Mouse (Mus musculus): ENCODE measurements around the gene Pcbp3. TPM values are rescaled to one million over a fixed set of nuclear protein-coding genes. Genes with fewer than 3 reads are reported as not detected.

The Pcbp3 gene
- polyA plus RNA-seq, 1 experiment from 2014 or later: 103 TPM

GRCm38 (mm10) chr10:76815481-76815880, 146.2 kb downstream of the Pcbp3 start:
- H3K36me3 ChIP-seq: no peaks in the 10 kb centered on the region
- no peak overlapping the region for H3K4me2 ChIP-seq
- H3K9me3 ChIP-seq (replicated peaks): no peaks in the 10 kb centered on the region
- no peak overlapping the region for H3K9ac ChIP-seq (replicated peaks)
- no peaks in the 10 kb centered on the region for H3K27me3 ChIP-seq (replicated peaks)
- WGBS: 49% methylated on average over 4 of the region's 4 CpGs
- no peak overlapping the region for H3K4me3 ChIP-seq (replicated peaks)
- no peak for ATAC-seq (ENCODE audit: low FRiP score)
- peaks cover 6% of the 10 kb centered on the region for H3K4me1 ChIP-seq
- no peak overlapping the region for H3K27ac ChIP-seq (replicated peaks)

GRCm38 (mm10) chr10:76814811-76815210, 146.9 kb downstream of the Pcbp3 start:
- 91% methylated on average over 8 of the region's 8 CpGs for WGBS
- Histone ChIP-seq H3K36me3 (no peaks in the 10 kb centered on the region), H3K4me1 (peaks cover 12% of the 10 kb centered on the region)

GRCm38 (mm10) chr10:76809916-76810660, 151.6 kb downstream of the Pcbp3 start:
- H3K27me3 ChIP-seq (replicated peaks): no peaks in the 10 kb centered on the region
- 36% methylated on average over 7 of the region's 7 CpGs for WGBS
- no peaks in the 10 kb centered on the region for H3K36me3 ChIP-seq
- no peak overlapping the region for H3K4me2 ChIP-seq
- H3K4me3 ChIP-seq (replicated peaks): no peak overlapping the region
- peak; percentile 41; the same call in 1 of the 2 replicates for ATAC-seq (ENCODE audit: low FRiP score)
- no peak overlapping the region for H3K27ac ChIP-seq (replicated peaks)
- no peak overlapping the region for H3K9ac ChIP-seq (replicated peaks)
- peaks cover 12% of the 10 kb centered on the region; the same call in 1 of the 2 replicates for H3K4me1 ChIP-seq
- no peaks in the 10 kb centered on the region for H3K9me3 ChIP-seq (replicated peaks)

More at GRCm38 (mm10) chr10:76814811-76815210, 146.9 kb downstream of the Pcbp3 start:
- H3K27ac ChIP-seq (replicated peaks): no peak overlapping the region
- H3K4me3 ChIP-seq (replicated peaks): no peak overlapping the region
- H3K9ac ChIP-seq (replicated peaks): no peak overlapping the region
- ATAC-seq (ENCODE audit: low FRiP score): no peak
- H3K9me3 ChIP-seq (replicated peaks): no peaks in the 10 kb centered on the region
- H3K27me3 ChIP-seq (replicated peaks): no peaks in the 10 kb centered on the region
- no peak overlapping the region for H3K4me2 ChIP-seq

- 81% methylated on average over 11 of the region's 11 CpGs for WGBS
- no peak overlapping the region for H3K27ac ChIP-seq (replicated peaks)
- H3K4me1 ChIP-seq: peaks cover 12% of the 10 kb centered on the region; the same call in 1 of the 2 replicates
- no peaks in the 10 kb centered on the region for H3K9me3 ChIP-seq (replicated peaks)
- no peak overlapping the region for H3K9ac ChIP-seq (replicated peaks)
- H3K27me3 ChIP-seq (replicated peaks): no peaks in the 10 kb centered on the region
- H3K4me3 ChIP-seq (replicated peaks): no peak overlapping the region
- ATAC-seq (ENCODE audit: low FRiP score): no peak
- H3K4me2 ChIP-seq: no peak overlapping the region
- H3K36me3 ChIP-seq: no peaks in the 10 kb centered on the region
Measured at GRCm38 (mm10) chr10:76809439-76809838, 152.2 kb downstream of the Pcbp3 start.

GRCm38 (mm10) chr10:76808446-76809400, 153.0 kb downstream of the Pcbp3 start:
- ATAC-seq (ENCODE audit: low FRiP score): no peak
- 74% methylated on average over 10 of the region's 10 CpGs for WGBS
- Histone ChIP-seq H3K27ac (replicated peaks) (no peak overlapping the region), H3K36me3 (no peaks in the 10 kb centered on the region), H3K27me3 (replicated peaks) (no peaks in the 10 kb centered on the region), H3K9me3 (replicated peaks) (no peaks in the 10 kb centered on the region), H3K4me2 (no peak overlapping the region), H3K4me3 (replicated peaks) (no peak overlapping the region), H3K4me1 (peaks cover 12% of the 10 kb centered on the region; the same call in 1 of the 2 replicates), H3K9ac (replicated peaks) (no peak overlapping the region)

GRCm38 (mm10) chr10:76802500-76802885, 159.2 kb downstream of the Pcbp3 start:
- 93% methylated on average over 4 of the region's 4 CpGs for WGBS
- no peak for ATAC-seq (ENCODE audit: low FRiP score)
- H3K4me2 ChIP-seq: no peak overlapping the region
- no peak overlapping the region for H3K4me3 ChIP-seq (replicated peaks)
- H3K9me3 ChIP-seq (replicated peaks): no peaks in the 10 kb centered on the region
- no peaks in the 10 kb centered on the region for H3K27me3 ChIP-seq (replicated peaks)
- H3K4me1 ChIP-seq: peaks cover 11% of the 10 kb centered on the region
- H3K36me3 ChIP-seq: 0 out of 2 replicates have a peak, but pooled peaks cover 10% of the 10 kb centered on the region
- no peak overlapping the region for H3K27ac ChIP-seq (replicated peaks)
- H3K9ac ChIP-seq (replicated peaks): no peak overlapping the region

GRCm38 (mm10) chr10:76801841-76802499, 159.7 kb downstream of the Pcbp3 start:
- no peak overlapping the region for H3K9ac ChIP-seq (replicated peaks)
- 0 out of 2 replicates have a peak, but pooled peaks cover 12% of the 10 kb centered on the region for H3K36me3 ChIP-seq
- peaks cover 11% of the 10 kb centered on the region for H3K4me1 ChIP-seq
- no peaks in the 10 kb centered on the region for H3K9me3 ChIP-seq (replicated peaks)
- H3K4me2 ChIP-seq: no peak overlapping the region
- peak overlapping the region; percentile 28; the same call in 1 of the 2 replicates for H3K27ac ChIP-seq (replicated peaks)
- no peaks in the 10 kb centered on the region for H3K27me3 ChIP-seq (replicated peaks)
- 80% methylated on average over 6 of the region's 6 CpGs for WGBS
- no peak overlapping the region for H3K4me3 ChIP-seq (replicated peaks)
- no peak for ATAC-seq (ENCODE audit: low FRiP score)

- no peaks in the 10 kb centered on the region for H3K27me3 ChIP-seq (replicated peaks)
- H3K4me2 ChIP-seq: no peak overlapping the region
- peaks cover 11% of the 10 kb centered on the region for H3K4me1 ChIP-seq
- no peak overlapping the region for H3K4me3 ChIP-seq (replicated peaks)
- no peak overlapping the region for H3K9ac ChIP-seq (replicated peaks)
- 81% methylated on average over 5 of the region's 5 CpGs for WGBS
- no peaks in the 10 kb centered on the region for H3K9me3 ChIP-seq (replicated peaks)
- ATAC-seq (ENCODE audit: low FRiP score): no peak
- 0 out of 2 replicates have a peak overlapping the region, but pooled peaks have one; percentile 28 for H3K27ac ChIP-seq (replicated peaks)
- 0 out of 2 replicates have a peak, but pooled peaks cover 12% of the 10 kb centered on the region for H3K36me3 ChIP-seq
Measured at GRCm38 (mm10) chr10:76801237-76801641, 160.4 kb downstream of the Pcbp3 start.

- no peak overlapping the region for H3K27ac ChIP-seq (replicated peaks)
- no peaks in the 10 kb centered on the region for H3K9me3 ChIP-seq (replicated peaks)
- no peak overlapping the region for H3K4me3 ChIP-seq (replicated peaks)
- no peak for ATAC-seq (ENCODE audit: low FRiP score)
- no peaks in the 10 kb centered on the region for H3K27me3 ChIP-seq (replicated peaks)
- peaks cover 11% of the 10 kb centered on the region for H3K4me1 ChIP-seq
- H3K36me3 ChIP-seq: 0 out of 2 replicates have a peak, but pooled peaks cover 12% of the 10 kb centered on the region
- WGBS: 90% methylated on average over 16 of the region's 17 CpGs
- no peak overlapping the region for H3K9ac ChIP-seq (replicated peaks)
- H3K4me2 ChIP-seq: no peak overlapping the region
Measured at GRCm38 (mm10) chr10:76798751-76799585, 162.7 kb downstream of the Pcbp3 start.

GRCm38 (mm10) chr10:76794102-76794501, 167.6 kb downstream of the Pcbp3 start:
- 92% methylated on average over 3 of the region's 3 CpGs for WGBS
- H3K9ac ChIP-seq (replicated peaks): no peak overlapping the region
- H3K4me3 ChIP-seq (replicated peaks): no peak overlapping the region
- no peaks in the 10 kb centered on the region for H3K9me3 ChIP-seq (replicated peaks)
- no peaks in the 10 kb centered on the region for H3K27me3 ChIP-seq (replicated peaks)
- 0 out of 2 replicates have a peak, but pooled peaks cover 12% of the 10 kb centered on the region for H3K36me3 ChIP-seq
- H3K27ac ChIP-seq (replicated peaks): no peak overlapping the region
- H3K4me2 ChIP-seq: no peak overlapping the region
- peaks cover 9% of the 10 kb centered on the region; the same call in 1 of the 2 replicates for H3K4me1 ChIP-seq
- ATAC-seq (ENCODE audit: low FRiP score): no peak

All from neural tube, embryonic 15.5 days (tissue).